Mouse (Mus musculus): ENCODE data around the gene Ptbp3. TPM values are rescaled to one million over a fixed set of nuclear protein-coding genes. Genes with fewer than 3 reads are reported as not detected.

Ptbp3 gene
- polyA plus RNA-seq, 1 experiment from 2014 or later = 64.3 TPM

GRCm38 (mm10) chr4:59455465-59455864 is 93.7 kb downstream of the Ptbp3 start:
- H3K4me3 ChIP-seq (replicated peaks; ENCODE audit: low read depth, low read length) = no peak overlapping the region

GRCm38 (mm10) chr4:59454046-59454445 is 95.1 kb downstream of the Ptbp3 start:
- no peak for ATAC-seq (replicated peaks; ENCODE audit: low FRiP score, low read depth)
- DNase-seq (ENCODE audit: low spot score) = no peak
- 60% methylated on average over 3 of the region's 3 CpGs for WGBS
- TF ChIP-seq CTCF (IDR thresholded peaks at IDR 0.05; ENCODE audit: low read depth) = no peak
- Histone ChIP-seq H3K27ac (no peak overlapping the region), H3K27me3 (ENCODE audit: insufficient read depth, low read length) (no peaks in the 10 kb centered on the region), H3K36me3 (ENCODE audit: insufficient read depth, low read length) (no peaks in the 10 kb centered on the region), H3K9me3 (replicated peaks; ENCODE audit: low read length) (no peaks in the 10 kb centered on the region), H3K9ac (ENCODE audit: low read depth, low read length) (no peak overlapping the region), H3K4me2 (ENCODE audit: low read length) (no peak overlapping the region), H3K4me3 (replicated peaks; ENCODE audit: low read depth, low read length) (no peak overlapping the region), H3K4me1 (replicated peaks; ENCODE audit: insufficient read depth, low read length) (no peaks in the 10 kb centered on the region)

More at GRCm38 (mm10) chr4:59455465-59455864, 93.7 kb downstream of the Ptbp3 start:
- no peak for TF ChIP-seq CTCF (IDR thresholded peaks at IDR 0.05; ENCODE audit: low read depth)
- Histone ChIP-seq H3K36me3 (ENCODE audit: insufficient read depth, low read length) (no peaks in the 10 kb centered on the region), H3K9me3 (replicated peaks; ENCODE audit: low read length) (no peaks in the 10 kb centered on the region), H3K27ac (no peak overlapping the region), H3K4me1 (replicated peaks; ENCODE audit: insufficient read depth, low read length) (no peaks in the 10 kb centered on the region), H3K9ac (ENCODE audit: low read depth, low read length) (no peak overlapping the region), H3K27me3 (ENCODE audit: insufficient read depth, low read length) (no peaks in the 10 kb centered on the region), H3K4me2 (ENCODE audit: low read length) (no peak overlapping the region)
- ATAC-seq (replicated peaks; ENCODE audit: low FRiP score, low read depth) (no peak), DNase-seq (ENCODE audit: low spot score) (no peak)
- 73% methylated on average over 2 of the region's 2 CpGs for WGBS

GRCm38 (mm10) chr4:59452503-59452933 is 96.6 kb downstream of the Ptbp3 start:
- Histone ChIP-seq H3K27me3 (ENCODE audit: insufficient read depth, low read length) (no peaks in the 10 kb centered on the region), H3K36me3 (ENCODE audit: insufficient read depth, low read length) (no peaks in the 10 kb centered on the region), H3K27ac (peak overlapping the region; percentile 62; the same call in 1 of the 2 replicates), H3K4me2 (ENCODE audit: low read length) (no peak overlapping the region), H3K4me1 (replicated peaks; ENCODE audit: insufficient read depth, low read length) (peaks cover 4% of the 10 kb centered on the region; the same call in 1 of the 2 replicates), H3K4me3 (replicated peaks; ENCODE audit: low read depth, low read length) (no peak overlapping the region), H3K9ac (ENCODE audit: low read depth, low read length) (no peak overlapping the region), H3K9me3 (replicated peaks; ENCODE audit: low read length) (no peaks in the 10 kb centered on the region)
- 41% methylated on average over 8 of the region's 8 CpGs for WGBS
- TF ChIP-seq CTCF (IDR thresholded peaks at IDR 0.05; ENCODE audit: low read depth) = no peak
- DNase-seq (ENCODE audit: low spot score) (peak; percentile 62), ATAC-seq (replicated peaks; ENCODE audit: low FRiP score, low read depth) (peak; percentile 86)

- Histone ChIP-seq H3K4me2 (ENCODE audit: low read length) (no peak overlapping the region), H3K27ac (no peak overlapping the region; the same call in 1 of the 2 replicates), H3K4me1 (replicated peaks; ENCODE audit: insufficient read depth, low read length) (peaks cover 7% of the 10 kb centered on the region; the same call in 1 of the 2 replicates), H3K27me3 (ENCODE audit: insufficient read depth, low read length) (no peaks in the 10 kb centered on the region), H3K9ac (ENCODE audit: low read depth, low read length) (no peak overlapping the region), H3K36me3 (ENCODE audit: insufficient read depth, low read length) (no peaks in the 10 kb centered on the region), H3K9me3 (replicated peaks; ENCODE audit: low read length) (no peaks in the 10 kb centered on the region), H3K4me3 (replicated peaks; ENCODE audit: low read depth, low read length) (no peak overlapping the region)
- no peak for TF ChIP-seq CTCF (IDR thresholded peaks at IDR 0.05; ENCODE audit: low read depth)
- DNase-seq (ENCODE audit: low spot score) (no peak), ATAC-seq (replicated peaks; ENCODE audit: low FRiP score, low read depth) (no peak)
- 94% methylated on average over 3 of the region's 3 CpGs for WGBS
These were observed 98.3 kb downstream of the Ptbp3 start for GRCm38 (mm10) chr4:59450906-59451305.

- no peak for ATAC-seq (replicated peaks; ENCODE audit: low FRiP score, low read depth)
These were observed 98.8 kb downstream of the Ptbp3 start for GRCm38 (mm10) chr4:59450234-59450854.

GRCm38 (mm10) chr4:59447296-59447695 is 101.9 kb downstream of the Ptbp3 start:
- H3K27ac ChIP-seq = peak overlapping the region; percentile 60
- peak; percentile 58 for DNase-seq (ENCODE audit: low spot score)
- H3K9me3 ChIP-seq (replicated peaks; ENCODE audit: low read length) = no peaks in the 10 kb centered on the region
- TF ChIP-seq CTCF (IDR thresholded peaks at IDR 0.05; ENCODE audit: low read depth) = no peak
- peaks cover 7% of the 10 kb centered on the region; the same call in 1 of the 2 replicates for H3K4me1 ChIP-seq (replicated peaks; ENCODE audit: insufficient read depth, low read length)
- 44% methylated on average over 1 of the region's 1 CpGs for WGBS
- no peak overlapping the region for H3K9ac ChIP-seq (ENCODE audit: low read depth, low read length)
- peak; percentile 62; the same call in 1 of the 2 replicates for ATAC-seq (replicated peaks; ENCODE audit: low FRiP score, low read depth)
- no peaks in the 10 kb centered on the region for H3K27me3 ChIP-seq (ENCODE audit: insufficient read depth, low read length)
- H3K36me3 ChIP-seq (ENCODE audit: insufficient read depth, low read length) = no peaks in the 10 kb centered on the region
- no peak overlapping the region for H3K4me2 ChIP-seq (ENCODE audit: low read length)
- no peak overlapping the region for H3K4me3 ChIP-seq (replicated peaks; ENCODE audit: low read depth, low read length)

More at GRCm38 (mm10) chr4:59450234-59450854, 98.8 kb downstream of the Ptbp3 start:
- Histone ChIP-seq H3K9me3 (replicated peaks; ENCODE audit: low read length) (no peaks in the 10 kb centered on the region), H3K4me2 (ENCODE audit: low read length) (no peak overlapping the region), H3K27ac (no peak overlapping the region; the same call in 1 of the 2 replicates), H3K4me1 (replicated peaks; ENCODE audit: insufficient read depth, low read length) (peaks cover 7% of the 10 kb centered on the region; the same call in 1 of the 2 replicates), H3K36me3 (ENCODE audit: insufficient read depth, low read length) (no peaks in the 10 kb centered on the region), H3K4me3 (replicated peaks; ENCODE audit: low read depth, low read length) (no peak overlapping the region), H3K27me3 (ENCODE audit: insufficient read depth, low read length) (no peaks in the 10 kb centered on the region), H3K9ac (ENCODE audit: low read depth, low read length) (no peak overlapping the region)
- WGBS = 80% methylated on average over 6 of the region's 6 CpGs
- TF ChIP-seq CTCF (IDR thresholded peaks at IDR 0.05; ENCODE audit: low read depth) = no peak
- no peak for DNase-seq (ENCODE audit: low spot score)

All from kidney, postnatal 0 days (tissue).